Mouse (Mus musculus) cortical plate, adult 2 months (tissue): ENCODE data around the gene Gprin1.

ENCODE experiments used
- CTCF ChIP-seq: fragments of 200-500 bp; IDR thresholded peaks from 2 replicates; pipeline ENCODE4 v1.5.1; 2011; ENCODE audit warnings: mild to moderate bottlenecking, control low read depth, low read length; ENCODE audit not compliant: insufficient read depth; ENCODE audit errors: extremely low read depth
- POLR2A ChIP-seq: fragments of 200-500 bp; IDR thresholded peaks from 2 replicates; pipeline ENCODE4 v1.6.1; 2011; ENCODE audit warnings: mild to moderate bottlenecking, low read length, control low read depth; ENCODE audit not compliant: insufficient read depth; ENCODE audit errors: extremely low read depth

DNA sequence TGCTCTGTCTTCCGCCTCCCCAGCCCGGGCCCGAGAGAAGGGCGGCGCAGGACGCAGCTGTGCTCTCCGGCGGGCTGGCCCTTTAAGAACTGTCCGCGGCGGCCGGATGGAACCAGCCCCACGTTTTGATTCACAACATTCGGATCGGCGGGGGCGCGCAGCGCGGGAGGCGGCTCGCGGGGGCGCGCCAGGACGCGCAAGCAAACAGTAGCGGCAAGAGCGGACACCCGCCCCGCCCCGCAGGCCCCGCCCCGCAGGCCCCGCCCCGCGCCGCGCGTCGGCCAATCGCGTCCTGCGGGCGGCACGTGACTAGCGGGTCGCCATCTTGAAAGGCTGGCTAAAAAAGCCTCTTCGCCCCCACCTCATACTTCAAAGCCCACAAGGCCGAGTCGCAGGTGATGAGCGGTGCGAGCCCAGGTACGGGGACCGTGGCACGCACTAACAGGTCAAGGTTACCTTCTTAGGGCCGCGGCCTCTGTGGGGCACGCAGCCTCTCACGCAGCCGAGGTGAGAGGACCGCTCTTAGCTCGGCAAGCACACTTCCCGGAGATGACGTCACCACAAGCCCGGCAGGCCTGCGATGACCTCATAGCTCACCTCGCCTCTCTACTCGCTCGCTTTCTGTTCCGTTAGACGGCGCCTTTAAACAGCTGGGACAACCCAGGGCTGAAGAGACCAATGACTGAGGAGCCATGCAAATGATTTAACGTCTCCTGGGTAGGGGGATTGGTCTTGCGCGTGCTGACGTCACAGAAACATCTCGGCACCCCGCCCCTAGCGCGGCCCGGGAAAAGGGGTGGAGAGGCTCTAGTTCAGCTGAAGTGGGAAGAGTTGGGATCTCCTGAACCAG lies 61.9 kb downstream of the Gprin1 start:
- no peak for TF ChIP-seq CTCF
- peak; percentile 79 for TF ChIP-seq POLR2A
